Mouse (Mus musculus) NIH3T3 (cell line): ENCODE results near the gene Camk2n1.
"Not testable (repeated sequence)": the region's sequence is repeated elsewhere in the genome, so short reads cannot be mapped to it uniquely, and the experiment has no call there.

ENCODE experiments used
- DNase-seq: peaks from one replicate; pipeline ENCODE4 v3.0.0-alpha.2; 2012; ENCODE audit warnings: low read depth

The Camk2n1 gene

DNA sequence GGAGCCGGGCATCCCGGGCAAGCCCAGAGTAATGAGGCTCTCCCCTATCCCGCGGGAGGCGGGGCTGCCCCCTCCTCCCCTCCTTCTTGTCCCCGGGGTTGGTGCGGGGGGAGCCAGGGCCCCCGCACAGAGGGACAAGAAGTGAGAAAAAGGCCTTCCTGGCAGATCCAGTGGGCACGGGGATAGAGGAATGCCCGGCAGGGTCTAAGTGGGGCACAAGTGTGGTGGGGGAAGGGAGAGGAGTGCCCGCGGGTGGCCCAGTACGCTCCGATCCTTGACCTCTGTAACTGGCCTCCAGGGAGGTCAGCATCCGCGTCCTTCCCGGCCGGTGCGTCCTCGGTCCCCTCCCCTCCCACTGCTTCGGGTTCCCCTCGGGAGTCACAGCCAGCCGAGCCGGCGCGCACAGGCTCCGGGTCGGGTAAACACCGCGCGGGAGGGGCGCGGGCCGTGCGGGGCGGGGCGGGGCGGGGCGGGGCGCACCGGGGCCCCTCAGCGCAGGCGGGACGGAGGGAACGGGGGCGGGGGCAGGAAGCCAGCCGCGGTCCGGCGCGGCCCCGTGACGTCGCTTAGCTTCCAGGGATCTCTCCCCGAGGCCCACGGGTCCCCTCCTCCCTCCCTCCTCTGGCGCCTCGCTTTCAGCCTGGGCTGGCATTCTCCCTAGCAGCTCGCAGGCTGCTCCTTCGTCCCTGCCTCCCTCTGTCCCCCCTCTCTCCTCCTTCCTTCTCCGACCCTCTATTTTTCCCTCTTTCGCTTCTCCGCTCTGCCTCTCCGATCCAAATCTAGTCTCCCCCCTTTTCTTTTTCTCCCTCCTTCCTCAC is at the start of gene Camk2n1:
TSS of gene Camk2n1 (plus strand) at position 562 of the 818 bp plus-strand sequence.
- no peak for DNase-seq

DNA sequence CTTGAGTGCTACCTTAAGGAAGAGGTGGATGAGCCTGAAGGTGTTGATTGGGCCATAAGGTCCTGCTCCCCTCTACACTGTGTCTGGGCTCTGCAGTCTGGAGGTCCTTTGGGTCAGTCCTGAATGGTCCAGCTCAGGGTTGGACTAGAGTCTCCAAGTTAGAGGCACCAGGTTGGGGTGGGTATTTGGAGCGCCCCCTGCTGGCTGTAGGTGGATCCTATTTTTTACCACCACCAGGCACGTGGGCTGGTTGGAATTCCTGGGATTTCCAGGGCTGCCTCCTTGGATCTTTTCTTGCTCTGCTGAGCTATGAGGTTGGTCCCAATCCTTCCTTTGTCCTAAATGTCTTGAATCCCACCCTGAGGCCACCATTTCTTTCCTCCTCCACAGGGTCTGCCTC is 49.3 kb upstream of the Camk2n1 start:
- DNase-seq, result peak; percentile 64

DNA sequence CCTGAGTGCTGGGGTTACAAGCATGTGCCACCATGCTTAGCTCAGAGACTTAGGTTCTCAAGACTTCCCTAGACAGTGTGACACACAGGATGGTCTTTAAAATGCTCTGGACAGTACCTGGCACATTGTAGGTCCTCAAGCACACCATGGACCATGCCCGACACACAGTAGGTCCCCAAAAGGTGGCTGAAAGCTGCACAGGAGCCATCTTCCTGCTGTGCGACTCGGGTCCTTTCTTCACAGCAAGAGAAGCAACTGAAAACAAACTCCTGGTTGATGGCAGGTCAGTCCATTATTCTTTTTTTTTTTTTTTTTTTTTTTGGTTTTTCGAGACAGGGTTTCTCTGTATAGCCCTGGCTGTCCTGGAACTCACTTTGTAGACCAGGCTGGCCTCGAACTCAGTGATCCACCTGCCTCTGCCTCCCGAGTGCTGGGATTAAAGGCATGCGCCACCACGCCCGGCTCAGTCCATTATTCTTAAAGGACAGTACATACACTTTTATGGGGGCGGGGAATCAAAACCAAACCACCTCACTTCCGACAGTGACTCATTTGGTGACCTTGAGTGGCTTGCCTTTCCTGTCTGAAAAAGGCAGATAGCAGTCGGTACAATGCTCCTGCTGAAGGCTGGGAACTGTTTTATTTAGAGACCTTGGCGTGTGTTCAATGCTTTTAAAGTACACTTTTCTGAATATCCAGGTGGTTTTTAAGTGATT is 46.5 kb upstream of the Camk2n1 start:
- DNase-seq, result no peak

DNA sequence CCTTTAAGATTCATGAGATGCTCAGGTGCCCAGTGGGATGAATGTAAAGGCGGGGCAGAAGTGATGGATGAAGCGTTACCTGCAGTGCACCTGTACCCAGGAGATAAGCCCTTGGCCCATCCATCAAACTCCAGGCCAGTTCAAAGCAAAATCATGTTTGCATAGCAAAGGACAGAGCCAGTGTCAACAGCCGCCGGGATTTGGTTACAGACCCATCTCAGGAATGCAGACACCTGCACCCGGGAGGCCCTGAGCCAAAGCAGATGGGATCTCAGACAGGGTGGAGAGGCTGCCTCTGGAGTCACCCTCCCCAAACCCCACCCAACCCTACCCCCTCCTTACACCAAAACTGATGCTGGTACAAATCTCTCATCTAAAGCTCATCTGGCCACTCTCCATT is 43.1 kb upstream of the Camk2n1 start:
- no peak for DNase-seq

DNA sequence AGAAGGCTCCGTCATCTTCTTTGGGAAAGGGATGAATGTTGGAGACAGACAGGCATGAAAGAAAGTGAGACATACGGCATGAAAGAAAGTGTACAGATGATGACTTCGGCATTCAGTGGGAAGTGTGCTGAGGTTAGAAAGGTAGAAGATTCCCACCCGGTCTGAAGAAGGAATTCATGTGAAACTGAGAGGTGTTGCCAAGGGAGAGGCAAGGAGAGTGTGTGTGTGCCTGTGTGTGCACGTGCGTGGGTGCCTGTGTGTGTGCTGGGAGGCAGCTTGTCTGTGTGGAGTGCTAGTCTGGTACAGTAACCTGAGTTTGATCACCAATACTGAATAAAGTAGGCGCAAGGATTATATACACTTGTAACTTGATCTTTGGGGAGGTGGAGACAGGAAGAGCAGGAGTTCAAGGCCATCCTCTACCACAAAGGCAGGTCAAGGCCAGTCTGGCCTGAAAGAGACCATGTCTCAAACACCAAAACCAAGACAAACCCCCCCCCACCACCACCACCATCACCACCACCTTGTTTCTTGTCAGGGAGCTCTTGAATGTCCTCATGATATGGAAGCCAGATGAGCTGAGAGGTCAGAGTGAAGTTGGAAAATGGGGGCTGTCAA is 42.5 kb upstream of the Camk2n1 start:
- DNase-seq, result no peak

- no peak for DNase-seq
Measured at GRCm38 (mm10) chr4:138414725-138415124, 39.4 kb upstream of the Camk2n1 start.

DNA sequence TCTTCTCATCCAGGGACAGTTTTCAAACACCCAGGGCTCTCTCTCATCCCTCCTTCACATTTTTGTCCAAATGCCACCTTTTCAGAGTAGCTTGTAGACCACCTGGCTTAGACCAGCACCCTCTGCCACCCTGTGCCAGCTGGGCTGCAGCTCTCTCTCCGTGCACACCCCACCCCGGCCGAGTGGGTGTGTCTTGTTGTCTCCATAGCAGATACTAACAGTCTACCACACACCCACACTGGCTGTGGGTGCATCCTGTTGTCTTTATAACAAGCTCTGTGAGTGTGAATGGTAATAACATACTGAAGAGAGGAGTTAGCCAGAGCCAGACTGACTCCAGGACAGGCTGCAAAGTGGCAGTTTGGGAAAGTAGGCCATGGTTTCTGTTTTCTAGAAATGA is 38.1 kb upstream of the Camk2n1 start:
- no peak for DNase-seq

- no peak for DNase-seq
Measured at GRCm38 (mm10) chr4:138416414-138416813, 37.7 kb upstream of the Camk2n1 start.

DNA sequence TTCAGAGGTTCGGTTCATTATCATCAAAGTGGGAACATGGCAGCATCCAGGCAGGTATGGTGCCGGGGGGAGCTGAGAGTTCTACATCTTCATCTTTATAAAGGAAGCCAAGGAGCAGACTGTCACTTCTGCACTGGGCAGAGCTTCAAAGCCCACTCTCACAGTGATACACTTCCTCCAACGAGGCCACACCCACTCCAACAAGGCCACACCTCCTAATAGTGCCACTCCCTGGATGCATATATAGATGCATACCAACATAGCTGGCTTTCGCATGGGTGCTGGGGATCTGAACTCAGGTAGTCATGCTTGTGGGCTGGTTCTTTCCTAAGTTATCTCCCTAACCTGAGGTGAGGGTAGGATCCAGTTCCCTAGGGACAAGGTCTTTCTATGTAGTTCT is 36.2 kb upstream of the Camk2n1 start:
- no peak for DNase-seq

GRCm38 (mm10) chr4:138418340-138418957 is 35.7 kb upstream of the Camk2n1 start:
- DNase-seq, result no peak

DNA sequence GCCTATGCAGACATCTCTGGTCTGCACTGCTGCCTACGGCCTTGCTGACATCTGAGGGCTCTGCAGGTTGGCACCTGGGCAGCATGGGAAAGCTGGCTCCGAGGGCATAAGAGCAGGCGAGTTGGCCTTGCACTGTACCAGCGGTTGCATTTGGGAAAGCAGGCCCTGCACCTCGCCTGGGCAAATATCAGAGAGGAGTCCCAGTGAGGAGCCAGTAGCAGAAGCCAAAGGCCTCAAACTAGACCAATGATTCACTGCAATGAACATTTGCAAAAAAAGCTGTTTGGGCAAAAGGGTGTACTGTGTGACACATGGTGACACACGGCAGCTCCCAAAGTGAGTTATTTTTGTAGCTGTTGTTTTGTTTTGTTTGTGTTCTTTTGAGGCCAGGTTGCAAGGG is 29.1 kb upstream of the Camk2n1 start:
- no peak for DNase-seq

GRCm38 (mm10) chr4:138425604-138426003 is 28.5 kb upstream of the Camk2n1 start:
- not testable (repeated sequence) for DNase-seq

DNA sequence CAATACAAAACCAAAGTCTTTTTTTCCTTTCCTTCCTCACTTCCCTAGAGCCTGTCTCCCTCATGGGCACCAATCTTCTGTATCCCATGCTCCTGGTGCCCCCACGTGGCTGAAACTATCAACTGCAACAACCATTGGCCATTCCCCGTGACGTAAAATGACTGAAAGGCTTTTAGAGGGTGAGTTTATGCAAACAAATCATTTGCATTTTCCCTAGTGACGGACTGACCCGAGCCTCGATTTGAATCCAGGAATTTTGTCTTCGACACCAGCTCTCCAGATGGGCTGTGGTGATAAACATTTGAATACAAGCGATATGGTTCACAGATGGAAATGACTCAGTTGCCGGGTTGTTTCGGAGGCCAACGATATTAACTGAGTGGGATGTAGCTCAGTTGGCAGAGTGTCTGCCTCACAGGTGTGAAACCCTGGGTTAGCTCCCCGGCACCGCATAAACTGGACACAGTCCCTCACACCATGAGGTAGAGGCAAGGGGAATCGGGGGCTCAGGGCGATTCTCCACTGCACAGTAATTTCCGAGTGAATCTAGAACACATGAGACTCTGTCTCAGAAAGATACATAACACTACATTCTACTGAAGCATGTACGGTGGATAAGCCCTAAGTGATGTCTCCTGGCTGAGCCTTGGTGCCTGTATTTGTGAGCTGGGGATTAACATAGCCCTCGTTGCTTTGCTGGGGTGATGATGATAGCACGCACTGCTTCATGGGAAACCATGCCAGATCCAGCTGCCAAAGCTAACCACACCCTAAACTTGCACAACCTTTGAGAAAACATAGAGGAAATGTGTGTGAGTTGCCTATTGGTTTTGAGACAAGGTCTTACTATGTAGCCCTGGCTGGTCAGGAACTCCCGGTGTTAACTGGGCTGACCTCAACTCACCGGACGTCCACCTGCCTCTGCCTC is 27.1 kb upstream of the Camk2n1 start:
- peak; percentile 85 for DNase-seq

- peak; percentile 49 for DNase-seq
Measured at GRCm38 (mm10) chr4:138429778-138430177, 24.3 kb upstream of the Camk2n1 start.

GRCm38 (mm10) chr4:138431340-138431739 is 22.8 kb upstream of the Camk2n1 start:
- peak; percentile 51 for DNase-seq

DNA sequence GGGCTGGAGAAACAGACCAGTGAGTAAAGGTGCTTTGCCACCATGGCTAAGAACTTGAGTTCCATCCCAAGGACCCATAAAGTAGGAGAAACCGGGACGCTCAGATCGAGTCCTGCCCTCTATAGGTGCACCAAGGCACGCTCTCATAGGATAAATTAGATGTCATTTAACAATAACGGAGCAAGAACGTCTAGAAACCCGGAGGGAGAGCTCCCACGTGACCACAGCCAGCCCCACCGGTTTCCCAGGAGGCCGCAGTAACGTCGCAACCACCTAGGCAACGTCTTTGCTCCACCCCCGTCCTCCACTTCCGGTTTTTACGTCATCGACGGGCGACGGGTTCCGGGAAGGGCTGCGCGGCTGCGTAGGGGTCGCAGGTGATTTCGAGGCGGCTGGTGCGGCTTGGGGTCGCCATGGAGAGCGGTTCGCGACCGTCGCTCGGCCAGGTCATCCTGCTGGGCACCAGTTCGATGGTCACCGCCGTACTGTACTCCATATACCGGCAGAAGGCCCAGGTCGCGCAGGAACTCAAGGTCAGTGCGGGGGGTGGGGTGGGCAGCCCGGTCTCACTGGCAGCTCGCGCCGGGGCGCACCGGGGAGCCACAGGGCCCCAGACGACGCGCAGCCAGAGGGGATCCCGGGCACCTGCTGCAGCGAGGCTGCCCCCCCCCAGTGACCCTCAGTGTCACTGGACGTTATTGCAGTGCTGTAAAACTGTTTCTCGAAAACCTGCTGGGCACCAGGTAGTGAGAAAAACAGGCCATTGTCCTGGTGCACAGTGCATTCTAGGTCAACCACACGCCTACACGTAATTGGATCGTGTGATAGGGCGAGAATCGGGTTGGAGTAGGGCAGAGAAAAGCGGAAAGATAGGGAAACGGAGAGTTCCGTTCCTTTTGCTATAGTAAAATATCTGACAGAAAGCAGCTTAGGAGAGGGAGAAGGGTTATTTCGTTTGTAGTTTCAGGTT is 19.5 kb upstream of the Camk2n1 start, which contains the start of gene Mul1:
TSS of gene Mul1 (plus strand) at position 325 of the 970 bp plus-strand sequence.
- peak; percentile 94 for DNase-seq

DNA sequence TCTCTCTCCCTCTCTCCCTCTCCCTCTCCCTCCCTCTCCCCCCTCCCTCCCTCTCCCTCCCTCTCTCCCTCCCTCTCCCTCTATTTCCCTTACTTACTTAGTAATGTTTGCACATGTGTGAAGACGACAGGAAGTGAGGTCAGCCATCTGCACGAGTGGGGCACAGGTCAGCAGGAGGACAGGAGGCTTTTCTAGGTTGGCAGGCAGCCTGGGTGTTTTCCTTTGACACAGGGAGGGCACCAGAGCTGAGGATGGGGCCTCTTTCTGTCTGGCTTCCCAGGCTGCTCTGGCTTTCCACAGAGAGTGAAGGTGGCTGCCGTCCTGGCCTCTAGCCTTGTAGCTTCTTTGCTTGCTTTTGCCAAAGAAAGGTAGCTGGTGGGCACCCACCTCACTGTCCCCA is 14.1 kb upstream of the Camk2n1 start:
- DNase-seq, result no peak

DNA sequence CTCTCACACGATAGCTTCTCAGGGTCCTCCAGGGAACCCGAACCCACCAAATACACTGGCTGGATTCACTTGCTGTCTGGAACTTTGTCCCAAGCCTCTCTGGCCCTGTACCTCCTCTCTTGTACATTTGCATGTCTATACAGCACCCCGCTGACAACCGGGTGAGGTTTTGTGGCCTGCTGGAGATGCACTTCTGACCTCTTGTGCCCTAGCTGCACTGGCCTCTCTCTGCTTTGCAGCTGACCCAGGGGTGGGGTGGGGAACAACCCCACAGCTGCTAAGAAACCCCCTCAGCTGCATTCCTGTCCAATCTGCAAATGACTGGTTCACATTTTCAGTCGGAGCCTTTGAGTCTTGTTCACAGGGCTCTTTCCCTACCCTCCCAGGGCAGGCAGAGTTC is 9.2 kb upstream of the Camk2n1 start:
- DNase-seq, result no peak

GRCm38 (mm10) chr4:138446981-138447380 is 7.1 kb upstream of the Camk2n1 start:
- no peak for DNase-seq

- peak; percentile 92 for DNase-seq
Measured at GRCm38 (mm10) chr4:138447387-138447786, 6.7 kb upstream of the Camk2n1 start.
